Mouse (Mus musculus) left cerebral cortex, adult 8-10 months (tissue): ENCODE measurements at regions not wholly inside any gene's neighbourhood (a gene's known extent, or its start where the extent isn't known, plus 50 kb on each side); places are given as distances from the start of the nearest gene placed in this dataset.

Experiments
- DNase-seq, 2 experiments: peaks; one replicate each; pipeline ENCODE4 v3.0.0; 2022; ENCODE audit warnings: low spot score in 2 of 2

GRCm38 (mm10) chr10:96493706-96494105, 123.1 kb upstream of the Btg1 start:
- no peak for DNase-seq

- no peak for DNase-seq
Observed at GRCm38 (mm10) chr10:96496700-96497099, 120.1 kb upstream of the Btg1 start.

- no peak for DNase-seq
Observed at GRCm38 (mm10) chr10:96497482-96497881, 119.3 kb upstream of the Btg1 start.

- no peak for DNase-seq
Observed at GRCm38 (mm10) chr10:96499274-96499673, 117.5 kb upstream of the Btg1 start.

GRCm38 (mm10) chr10:96502090-96502728, 114.6 kb upstream of the Btg1 start:
- DNase-seq: no peak

GRCm38 (mm10) chr10:96502736-96503135, 114.1 kb upstream of the Btg1 start:
- DNase-seq: no peak

GRCm38 (mm10) chr10:96504340-96504739, 112.5 kb upstream of the Btg1 start:
- DNase-seq: no peak

- DNase-seq: no peak
Observed at GRCm38 (mm10) chr10:96515164-96515922, 101.5 kb upstream of the Btg1 start.

- DNase-seq: no peak
Observed at GRCm38 (mm10) chr10:96515923-96516258, 100.9 kb upstream of the Btg1 start.

GRCm38 (mm10) chr10:96519411-96519810, 97.4 kb upstream of the Btg1 start:
- DNase-seq: no peak

GRCm38 (mm10) chr10:96520995-96521760, 95.6 kb upstream of the Btg1 start:
- no peak for DNase-seq

GRCm38 (mm10) chr10:96523967-96524801, 92.6 kb upstream of the Btg1 start:
- no peak for DNase-seq

- DNase-seq: no peak
Observed at GRCm38 (mm10) chr10:96527864-96528263, 88.9 kb upstream of the Btg1 start.

- DNase-seq: no peak
Observed at GRCm38 (mm10) chr10:96534547-96535124, 82.2 kb upstream of the Btg1 start.

GRCm38 (mm10) chr10:96535461-96535860, 81.3 kb upstream of the Btg1 start:
- no peak for DNase-seq

- DNase-seq: no peak
Observed at GRCm38 (mm10) chr10:96540828-96541227, 76.0 kb upstream of the Btg1 start.

GRCm38 (mm10) chr10:96545312-96545711, 71.5 kb upstream of the Btg1 start:
- no peak for DNase-seq

- DNase-seq: no peak
Observed at GRCm38 (mm10) chr10:96545761-96546388, 70.9 kb upstream of the Btg1 start.

GRCm38 (mm10) chr10:96549651-96550050, 67.2 kb upstream of the Btg1 start:
- DNase-seq: no peak

GRCm38 (mm10) chr10:96550266-96550665, 66.5 kb upstream of the Btg1 start:
- no peak for DNase-seq

GRCm38 (mm10) chr10:96557336-96557735, 59.5 kb upstream of the Btg1 start:
- DNase-seq: no peak
